Mouse (Mus musculus): ENCODE measurements around the gene Anp32e.
"Not testable (repeated sequence)": the region's sequence is repeated elsewhere in the genome, so short reads cannot be mapped to it uniquely, and the experiment has no call there.

The Anp32e gene

DNA sequence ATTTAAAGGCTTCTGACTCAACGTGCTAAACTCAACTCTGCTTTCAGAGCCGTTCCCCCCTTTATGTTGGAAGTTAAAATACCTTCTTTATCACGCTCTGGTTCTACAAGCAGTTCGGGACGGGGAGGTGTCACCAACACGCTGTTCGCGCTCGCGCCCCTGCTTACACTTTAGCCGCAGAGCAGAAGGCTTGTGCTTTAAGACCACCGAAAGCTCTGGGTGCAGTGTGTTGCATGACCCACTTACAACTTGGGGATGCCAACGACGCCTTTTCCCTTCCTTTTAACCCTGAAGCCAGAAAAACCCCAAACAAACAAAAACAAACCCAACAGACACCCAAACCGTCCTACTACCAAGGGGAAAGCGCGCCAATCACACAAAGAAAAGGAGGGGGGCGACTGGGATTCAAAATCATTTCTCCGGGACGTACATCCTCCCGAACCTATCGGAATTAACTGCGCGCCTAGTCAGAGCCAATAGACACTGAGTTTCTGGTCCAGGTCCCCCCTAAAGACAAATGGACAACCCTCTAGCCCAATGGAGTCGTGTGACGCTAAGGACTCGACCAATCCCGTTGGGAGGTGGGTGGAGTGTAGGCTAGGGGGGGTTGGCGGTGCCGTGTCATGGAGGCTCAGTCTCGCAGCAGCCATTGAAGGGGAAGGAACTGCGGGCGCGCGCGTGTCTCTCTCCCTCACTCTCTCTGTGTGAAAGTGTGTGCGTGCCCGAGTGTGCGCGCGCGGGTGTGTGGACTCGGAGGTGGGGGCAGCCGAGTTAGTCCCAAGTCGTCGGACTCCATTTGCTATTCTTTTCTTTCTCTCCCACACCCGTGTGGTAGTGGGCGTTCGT, at the start of gene Anp32e:
Anp32e (plus strand) TSS at position 589 of the 846 bp plus-strand sequence.
- peak; percentile 95 to 96 for DNase-seq (ENCODE audit: low read depth in 1 of 2, low spot score in 2 of 2)

DNA sequence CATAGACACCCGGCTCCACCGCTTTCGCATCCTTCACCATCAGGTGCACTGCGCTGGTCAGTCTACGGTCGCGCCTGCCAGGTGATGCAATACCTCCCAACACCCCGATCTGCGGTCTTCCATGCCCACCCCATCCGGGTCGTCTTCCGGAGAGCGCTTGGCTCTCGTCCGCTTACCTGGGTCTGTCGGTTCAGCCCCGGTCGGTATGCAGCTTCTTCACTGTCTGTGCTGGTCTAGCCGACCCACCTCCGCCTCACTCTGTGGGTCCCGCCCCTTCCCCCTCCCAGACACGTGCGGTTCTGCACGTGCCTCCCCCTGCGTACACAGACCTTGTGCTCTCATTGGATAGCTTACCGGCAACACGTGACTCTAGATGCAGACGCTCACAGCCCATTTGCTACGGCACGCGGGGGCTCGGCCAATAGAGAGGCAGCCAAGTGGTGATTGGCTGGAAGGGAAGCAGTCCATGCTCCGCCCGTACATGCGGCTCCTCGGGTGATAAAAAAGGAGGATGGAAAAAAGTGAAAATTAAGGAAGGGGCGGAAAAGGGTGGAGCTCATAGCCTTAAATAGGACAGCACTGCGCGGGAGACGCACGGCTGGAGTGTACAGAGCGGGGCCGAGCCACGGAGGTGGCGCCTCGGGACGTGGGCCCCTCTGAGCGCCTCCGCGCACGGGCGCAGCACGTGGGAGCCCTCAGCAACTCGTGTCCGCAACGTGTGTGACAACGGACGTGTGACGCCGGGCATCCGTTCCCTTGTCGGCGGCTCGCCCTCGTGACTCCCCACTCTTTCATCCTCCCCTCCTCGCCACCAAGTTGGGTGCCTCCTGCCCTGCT, 46.8 kb upstream of the Anp32e start, which contains the start of gene Ciart:
Ciart (minus strand) TSS at position 273 of the 837 bp plus-strand sequence.
- peak; percentile 81 to 83 for DNase-seq (ENCODE audit: low read depth in 1 of 2, low spot score in 2 of 2)

DNA sequence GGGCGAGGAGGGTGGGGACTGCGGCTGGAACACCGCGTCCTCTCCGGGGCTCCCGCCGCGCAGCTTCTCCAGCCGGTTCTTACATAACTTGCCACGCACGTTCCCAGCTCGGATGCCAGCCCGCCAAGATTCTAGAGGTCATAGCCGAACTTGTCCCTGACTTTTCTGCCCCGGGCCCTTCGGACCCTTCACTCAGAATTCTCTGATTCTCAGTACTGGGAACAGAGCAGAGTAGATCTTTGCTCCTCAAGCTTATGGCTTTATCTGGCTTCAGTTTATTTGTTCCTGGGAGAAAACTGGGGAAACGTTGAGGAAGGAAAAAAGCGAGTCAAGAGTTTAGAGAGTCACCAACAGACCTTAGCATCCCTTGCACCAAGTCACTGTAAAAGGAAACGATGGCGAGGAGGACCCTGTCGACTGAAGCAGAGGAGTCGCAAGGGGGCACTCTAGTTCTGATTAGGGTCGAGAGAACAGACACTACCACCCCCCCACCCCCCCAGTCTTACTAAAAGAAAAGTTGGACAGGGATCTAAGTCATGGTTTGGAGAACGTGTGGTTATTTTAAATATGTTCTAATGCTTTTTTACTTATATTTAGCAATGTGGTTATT, 46.1 kb upstream of the Anp32e start:
- no peak for DNase-seq (ENCODE audit: low read depth in 1 of 2, low spot score in 2 of 2)

DNA sequence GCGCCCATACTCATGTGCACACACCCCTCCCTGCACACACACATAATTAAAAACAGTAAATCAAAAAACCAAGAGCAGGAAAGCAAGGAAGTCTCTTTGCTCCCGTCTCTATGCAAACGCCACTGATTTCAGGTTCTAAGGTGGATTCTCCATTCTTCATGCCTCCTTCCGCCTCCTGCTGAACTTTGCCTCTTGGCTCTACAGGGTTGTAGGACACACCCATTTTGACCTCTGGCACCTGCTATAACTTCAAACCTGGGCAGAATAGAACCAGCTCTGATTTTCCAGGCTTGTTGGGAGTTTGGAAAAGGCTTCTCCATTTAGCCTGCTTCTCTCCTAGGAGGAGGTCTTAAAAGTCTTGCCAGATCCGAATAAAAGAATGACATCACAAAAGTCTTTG, 44.6 kb upstream of the Anp32e start:
- no peak for DNase-seq (ENCODE audit: low read depth in 1 of 2, low spot score in 2 of 2)

DNA sequence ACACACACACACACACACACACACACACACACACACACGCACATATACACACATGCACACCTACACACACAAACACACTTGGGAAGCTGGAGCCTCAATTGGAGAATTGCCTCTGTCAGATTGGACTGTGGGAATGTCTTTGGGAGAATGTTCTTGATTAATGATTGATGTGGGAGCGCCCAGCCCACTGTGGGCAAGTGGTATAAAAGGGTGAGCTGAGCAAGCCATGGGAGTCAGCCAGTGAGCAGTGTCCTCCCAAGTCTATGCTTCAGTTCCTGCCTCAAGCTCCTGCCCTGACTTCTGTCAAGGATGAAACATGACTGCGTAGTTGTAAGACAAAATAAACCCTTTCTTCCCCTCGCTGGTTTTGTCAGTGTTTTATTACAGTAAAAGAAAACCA, 41.5 kb upstream of the Anp32e start:
- no peak for DNase-seq (ENCODE audit: low read depth in 1 of 2, low spot score in 2 of 2)

DNA sequence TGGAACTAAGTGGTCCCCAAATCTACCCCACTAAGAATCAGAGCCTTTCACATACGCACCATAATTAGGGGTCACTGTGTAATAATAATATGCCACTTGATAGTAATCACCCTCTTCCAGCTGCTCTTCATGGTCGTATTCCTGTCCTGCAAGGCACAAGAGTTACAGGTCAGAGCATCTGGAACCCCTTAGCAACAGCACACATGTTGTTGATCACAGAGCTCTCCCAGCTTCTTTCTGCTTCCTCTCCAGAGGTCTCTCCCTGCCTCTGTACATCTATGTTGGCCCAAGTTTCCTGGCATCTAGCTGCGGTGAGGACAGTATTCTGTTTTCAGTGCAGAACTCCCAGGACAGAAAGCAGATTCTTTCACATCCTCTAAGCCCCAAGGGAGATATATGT, 39.4 kb upstream of the Anp32e start:
- no peak for DNase-seq (ENCODE audit: low read depth in 1 of 2, low spot score in 2 of 2)

DNA sequence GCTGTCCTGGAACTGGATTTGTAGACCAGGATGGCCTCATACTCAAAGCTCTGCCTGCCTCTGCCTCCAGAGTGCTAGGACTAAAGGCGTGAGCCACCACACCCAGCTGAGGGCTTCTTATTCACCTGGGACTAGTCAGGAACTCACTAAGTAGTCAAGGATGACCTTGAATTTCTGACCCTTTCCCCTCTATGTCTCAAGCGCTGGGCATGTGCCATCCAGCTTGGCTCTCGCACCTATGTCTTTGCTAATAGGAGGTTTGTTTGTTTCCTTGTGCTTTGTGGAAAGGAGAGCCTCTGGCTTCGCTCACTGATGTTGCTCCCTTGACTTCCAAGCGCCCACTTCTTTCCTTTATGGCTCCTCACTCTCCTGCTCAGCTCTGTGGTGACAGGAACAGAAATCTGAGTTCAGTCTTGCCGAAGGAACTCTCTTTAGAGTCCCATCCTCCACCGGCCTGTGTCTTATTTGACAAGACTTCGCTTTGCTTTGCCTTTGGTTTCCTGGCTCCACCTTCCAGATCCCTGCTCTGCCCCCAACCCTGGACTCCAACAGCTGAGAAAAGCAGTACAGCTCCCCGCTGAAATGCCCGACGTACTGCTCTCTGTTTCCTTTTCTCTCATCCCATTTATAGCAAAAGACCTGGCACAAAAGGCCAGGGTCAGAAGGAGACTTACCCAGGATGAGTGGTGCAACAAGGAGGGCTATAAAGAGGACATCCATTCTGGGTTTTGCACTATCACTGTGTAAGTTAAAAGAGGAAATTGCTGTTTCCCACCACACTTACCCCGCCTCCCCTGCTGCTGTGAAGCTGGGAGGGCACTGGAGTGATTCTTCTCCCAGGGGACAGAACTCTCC, 37.6 kb upstream of the Anp32e start, which contains the start of gene BC028528:
BC028528 (minus strand) TSS at position 795 of the 855 bp plus-strand sequence.
- peak in 1 of 2 experiments; percentile 43 for DNase-seq (ENCODE audit: low read depth in 1 of 2, low spot score in 2 of 2)

DNA sequence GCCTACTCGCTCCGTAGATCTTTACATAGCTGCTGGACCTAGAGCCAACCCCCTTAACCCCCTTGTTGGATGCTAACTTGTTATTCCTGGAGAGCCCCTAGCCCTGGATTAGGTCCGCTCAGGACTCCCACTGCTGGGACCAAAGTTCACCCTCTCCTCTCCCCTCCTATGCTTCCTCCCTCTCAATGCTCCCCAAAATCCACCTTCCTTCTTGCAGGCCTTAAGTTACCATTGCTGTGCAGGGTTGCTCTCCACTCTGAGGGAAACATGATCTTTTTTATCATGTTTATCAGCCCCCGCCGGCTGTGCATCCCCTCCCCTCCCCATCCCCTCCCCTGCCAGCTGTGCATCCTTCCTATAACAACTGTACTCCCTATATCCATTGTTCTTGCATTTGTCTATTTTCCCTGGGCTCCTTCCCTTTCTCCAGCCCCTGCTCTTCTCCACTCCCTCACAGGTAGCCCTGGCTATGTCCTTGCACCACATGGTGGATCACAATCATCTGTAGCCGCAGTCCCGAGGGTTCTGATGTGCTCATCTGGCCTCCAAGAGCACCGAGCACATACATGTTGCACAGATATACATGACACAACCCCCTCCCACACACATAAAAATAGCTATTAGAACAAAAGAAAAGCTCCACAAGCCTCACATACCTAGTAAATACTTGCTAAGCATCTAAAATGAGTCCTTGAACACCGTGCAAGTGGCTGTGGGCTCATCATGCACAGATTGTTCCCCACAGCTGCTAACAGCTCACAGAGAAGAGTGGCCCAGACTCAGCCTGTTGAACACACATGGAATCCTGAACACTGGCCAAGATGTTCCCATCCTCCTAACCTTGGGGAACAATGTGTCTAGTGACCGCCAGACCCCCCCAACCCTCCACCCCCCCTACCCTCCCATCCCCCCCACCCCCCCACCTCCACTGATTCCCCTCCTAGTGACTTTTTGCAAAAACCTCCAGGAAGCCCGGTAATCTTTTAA, 36.7 kb upstream of the Anp32e start:
- no peak for DNase-seq (ENCODE audit: low read depth in 1 of 2, low spot score in 2 of 2)

DNA sequence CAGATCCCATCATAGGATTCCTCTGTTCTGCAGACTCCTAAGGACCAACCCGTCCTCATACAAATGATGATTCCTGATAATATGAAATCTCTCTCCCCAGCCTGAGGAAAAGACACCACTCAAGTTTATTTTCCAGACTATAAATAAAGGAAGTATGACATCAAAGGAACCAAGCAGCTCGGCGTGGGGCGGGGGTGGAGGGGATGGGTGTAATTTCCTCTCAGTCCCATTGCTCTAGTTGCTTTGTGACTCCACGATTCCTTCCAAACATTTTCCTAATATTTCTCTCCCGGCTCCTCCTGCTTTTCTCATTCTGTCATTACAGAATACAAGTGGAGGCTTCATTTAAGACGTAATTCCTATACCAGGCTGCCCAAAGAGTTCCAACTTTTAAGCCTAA, 35.9 kb upstream of the Anp32e start:
- DNase-seq (ENCODE audit: low read depth in 1 of 2, low spot score in 2 of 2), result no peak

DNA sequence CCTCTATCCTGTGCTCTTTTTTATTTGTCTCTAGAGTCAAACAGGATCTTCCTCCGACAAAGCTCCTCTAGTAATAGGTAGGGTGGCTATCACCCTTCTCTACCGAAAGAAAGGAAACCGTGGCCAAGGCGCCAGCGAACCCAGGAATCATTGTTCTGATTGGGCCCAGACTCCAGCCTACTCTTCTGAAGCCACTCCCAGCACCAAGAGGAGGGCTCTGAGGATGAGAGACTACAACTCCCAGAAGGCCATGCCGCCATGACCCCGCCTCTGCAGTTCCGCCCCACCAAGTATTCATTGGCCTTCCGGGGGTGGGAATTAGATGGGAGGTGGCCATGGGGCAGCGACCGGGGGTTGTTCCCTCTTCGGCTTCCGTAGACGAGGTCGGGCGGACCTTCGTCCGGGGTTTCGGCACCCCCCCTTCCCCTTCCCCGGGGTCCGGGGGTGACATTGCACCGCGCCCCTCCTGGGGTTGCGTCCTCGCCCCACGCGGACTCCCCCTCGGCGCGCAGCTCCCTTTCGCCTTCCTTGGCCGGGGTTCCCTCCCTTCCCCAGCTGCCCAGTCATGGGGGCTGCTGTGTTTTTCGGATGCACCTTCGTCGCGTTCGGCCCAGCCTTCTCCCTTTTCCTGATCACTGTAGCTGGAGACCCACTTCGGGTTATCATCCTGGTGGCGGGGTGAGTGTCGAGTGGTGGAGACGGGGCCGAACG, 35.3 kb upstream of the Anp32e start, which contains the start of gene Aph1a:
Aph1a (plus strand) TSS at position 364 of the 711 bp plus-strand sequence.
- peak; percentile 89 to 90 for DNase-seq (ENCODE audit: low read depth in 1 of 2, low spot score in 2 of 2)

DNA sequence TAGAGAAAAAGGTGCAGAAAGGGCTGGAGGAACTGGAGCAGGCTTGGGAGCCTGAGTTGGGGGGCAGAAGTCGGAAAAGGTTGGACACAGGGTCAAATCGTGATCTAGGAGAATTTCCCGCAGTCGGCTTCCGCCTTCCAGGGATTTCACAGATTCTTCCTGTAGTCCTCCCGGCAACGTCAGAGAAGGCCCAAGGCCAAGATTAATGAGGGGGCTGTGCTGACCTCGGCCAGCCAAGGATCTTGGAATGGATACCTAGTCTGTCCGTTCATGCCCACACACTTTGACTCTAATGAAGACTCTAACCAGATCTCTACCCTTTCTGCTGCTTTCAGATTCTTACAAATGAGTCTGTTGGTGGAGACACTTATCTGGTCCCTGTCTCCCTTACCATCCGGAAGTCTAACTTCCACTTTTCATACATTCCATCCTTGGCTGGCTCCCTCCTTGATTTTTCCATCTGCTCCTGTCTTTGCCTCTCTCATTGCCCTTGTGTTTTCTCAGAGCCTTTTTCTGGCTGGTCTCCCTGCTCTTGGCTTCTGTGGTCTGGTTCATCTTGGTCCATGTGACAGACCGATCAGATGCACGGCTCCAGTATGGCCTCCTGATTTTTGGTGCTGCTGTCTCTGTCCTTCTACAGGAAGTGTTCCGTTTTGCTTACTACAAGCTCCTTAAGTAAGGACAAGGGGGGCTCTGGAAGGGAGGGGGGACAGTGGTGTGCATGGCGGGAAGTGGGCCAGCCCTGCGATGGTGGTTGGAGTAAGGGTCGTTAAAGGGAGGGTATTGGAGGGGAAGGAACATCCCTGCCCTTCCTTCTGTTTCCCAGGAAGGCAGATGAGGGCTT, 34.5 kb upstream of the Anp32e start:
- no peak for DNase-seq (ENCODE audit: low read depth in 1 of 2, low spot score in 2 of 2)

DNA sequence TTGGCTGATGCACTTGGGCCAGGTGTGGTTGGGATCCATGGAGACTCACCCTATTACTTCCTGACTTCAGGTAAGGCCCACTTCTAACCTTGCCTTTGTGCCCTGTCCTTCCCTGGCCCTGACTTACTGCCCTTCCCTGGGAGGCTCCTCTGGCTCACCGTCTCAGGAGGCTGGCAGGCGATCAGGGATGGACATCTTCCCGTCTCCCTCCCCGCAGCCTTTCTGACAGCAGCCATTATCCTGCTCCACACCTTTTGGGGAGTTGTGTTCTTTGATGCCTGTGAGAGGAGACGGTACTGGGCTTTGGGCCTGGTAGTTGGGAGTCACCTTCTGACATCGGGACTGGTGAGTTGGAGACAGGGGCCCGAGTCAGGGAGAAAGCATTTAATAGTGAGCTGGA, 33.5 kb upstream of the Anp32e start:
- DNase-seq (ENCODE audit: low read depth in 1 of 2, low spot score in 2 of 2), result not testable (repeated sequence)

DNA sequence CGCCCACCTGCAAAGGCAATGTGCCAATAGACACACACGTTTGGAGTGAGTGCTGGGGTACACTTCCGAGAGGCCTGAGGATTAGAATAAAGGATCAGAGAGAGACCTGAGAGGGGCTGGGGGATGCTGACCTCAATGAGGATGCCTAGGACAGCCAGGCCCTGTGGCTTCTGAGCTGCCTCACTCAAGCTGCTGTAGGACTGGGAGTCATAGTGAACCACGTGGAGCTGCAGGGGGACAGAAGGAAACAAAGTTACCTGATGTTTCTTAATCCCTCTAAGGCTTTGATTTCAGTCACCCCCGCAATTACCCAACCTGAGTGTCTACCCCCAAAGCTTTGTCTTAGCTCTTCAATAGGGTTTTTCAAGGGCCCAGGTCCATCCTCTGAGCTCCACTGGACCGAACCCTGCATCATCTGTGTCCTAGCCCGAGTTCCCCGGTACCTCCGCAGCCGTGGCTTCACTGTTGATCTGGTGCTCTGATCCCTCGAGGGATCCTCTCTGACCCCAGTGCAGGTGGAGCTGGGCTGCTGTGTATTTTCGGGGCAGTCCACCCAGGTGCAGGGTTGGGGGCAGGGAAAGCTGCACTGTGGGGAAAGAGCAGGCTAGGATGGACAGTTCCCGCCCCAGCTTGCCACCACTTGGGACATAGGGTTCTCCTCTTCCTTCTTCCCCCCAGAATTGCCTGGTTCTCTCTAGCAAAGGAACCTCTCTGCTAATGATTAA, 29.1 kb upstream of the Anp32e start:
- DNase-seq (ENCODE audit: low read depth in 1 of 2, low spot score in 2 of 2), result no peak

DNA sequence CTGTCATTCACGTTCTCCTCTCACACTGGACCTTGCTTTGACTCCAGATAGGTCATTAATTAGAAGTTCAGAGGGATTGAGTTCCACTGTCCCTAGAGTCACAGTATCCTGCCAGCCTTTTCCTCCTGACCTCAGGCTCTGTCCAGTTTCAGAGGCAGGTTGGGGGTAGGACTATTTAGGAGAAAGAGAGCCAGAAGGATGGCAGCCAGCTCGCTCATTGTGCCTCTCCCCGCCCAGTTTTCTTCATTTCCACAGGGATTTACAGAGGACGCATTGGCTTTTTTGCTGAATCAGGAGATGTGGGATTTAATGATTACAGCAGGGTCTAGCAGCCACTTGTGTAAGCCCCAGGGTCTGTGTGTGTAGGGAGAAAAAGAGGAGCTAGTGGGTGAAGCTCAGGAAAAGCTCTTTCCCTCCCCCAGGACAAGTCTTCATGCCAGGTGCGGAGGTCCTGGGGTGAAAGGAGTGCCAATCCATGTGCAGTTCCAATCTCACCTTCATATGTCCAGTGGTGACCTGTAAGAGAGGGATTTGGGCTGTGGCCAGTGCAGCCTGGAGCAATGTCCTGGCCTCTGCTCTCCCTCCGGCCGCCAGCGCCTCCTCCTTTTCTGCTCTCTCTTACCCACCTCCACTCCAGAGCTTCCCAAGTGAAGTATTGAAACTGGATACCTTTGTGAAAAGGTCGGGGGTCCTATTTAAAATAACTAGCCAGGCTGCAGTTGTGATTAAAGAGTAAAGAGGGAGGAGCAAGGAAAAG, 27.3 kb upstream of the Anp32e start:
- DNase-seq (ENCODE audit: low read depth in 1 of 2, low spot score in 2 of 2), result no peak

DNA sequence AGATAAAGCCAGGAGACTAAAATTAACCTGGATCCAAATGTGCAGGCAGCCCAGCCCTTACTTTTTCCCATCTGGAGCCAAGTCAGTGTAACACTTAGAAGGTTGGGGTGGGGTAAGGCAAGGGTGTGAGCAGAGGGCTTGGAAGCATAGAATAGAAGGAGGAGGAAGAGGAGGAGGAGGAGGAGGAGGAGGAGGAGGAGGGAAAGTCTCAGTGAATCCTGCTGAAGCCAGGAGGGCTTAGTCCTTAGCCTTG, 26.7 kb upstream of the Anp32e start:
- DNase-seq (ENCODE audit: low read depth in 1 of 2, low spot score in 2 of 2), result no peak

DNA sequence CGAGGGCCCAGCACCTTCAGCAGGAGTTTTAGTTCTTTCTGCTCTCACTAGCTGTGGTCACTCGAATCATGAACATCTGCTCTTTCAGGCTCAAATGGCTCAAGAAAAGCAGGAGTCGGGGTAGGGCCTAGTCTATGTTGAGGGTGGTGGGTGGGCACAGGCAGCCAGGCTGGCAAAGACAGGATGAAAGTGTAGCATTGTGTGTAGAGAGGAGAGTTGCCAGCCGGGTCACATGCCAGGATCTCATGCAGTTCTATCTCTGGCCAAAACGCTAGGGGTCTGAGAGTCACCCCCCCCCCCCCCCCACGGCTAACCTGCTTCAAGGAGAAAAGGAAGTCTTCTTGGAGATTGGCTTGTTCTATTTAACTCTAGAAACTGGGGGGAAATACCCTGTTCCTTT, 26.4 kb upstream of the Anp32e start:
- no peak for DNase-seq (ENCODE audit: low read depth in 1 of 2, low spot score in 2 of 2)

Measured in monocyte, adult 2 months (primary cell).